Mouse (Mus musculus) mature B cell (primary cell): Measurements from ENCODE around the gene Glce.

Source experiments
- in situ Hi-C: fragments of 300-500 bp; cut with MboI; formaldehyde crosslinking; loops from 2 replicates; pipeline ENCODE4 v1.14.3; 2019

The Glce gene

GRCm38 (mm10) chr9:62028072-62028471, 94.4 kb downstream of the Glce start:
- in situ Hi-C loops: loop anchor here (25.0 kb wide), 1 partner anchor 209 kb away; no protein-coding TSS in a partner anchor

GRCm38 (mm10) chr9:62026600-62026999, 95.9 kb downstream of the Glce start, which contains the start of gene Paqr5:
Gene Paqr5 (minus strand): TSS chr9:62026856.
- in situ Hi-C loops: loop anchor here (25.0 kb wide), 1 partner anchor 211 kb away; no protein-coding TSS in a partner anchor

- in situ Hi-C loops: loop anchor here (25.0 kb wide), 1 partner anchor 212 kb away; no protein-coding TSS in a partner anchor
Measured at GRCm38 (mm10) chr9:62025056-62025455, 97.4 kb downstream of the Glce start.

- in situ Hi-C loops: no loop called here
Measured at GRCm38 (mm10) chr9:62023879-62024278, 98.6 kb downstream of the Glce start.

- in situ Hi-C loops: no loop called here
Measured at GRCm38 (mm10) chr9:62022961-62023680, 99.3 kb downstream of the Glce start.

GRCm38 (mm10) chr9:62021583-62022120, 100.8 kb downstream of the Glce start:
- in situ Hi-C loops: no loop called here

GRCm38 (mm10) chr9:62020259-62020658, 102.2 kb downstream of the Glce start:
- in situ Hi-C loops: no loop called here

- in situ Hi-C loops: no loop called here
Measured at GRCm38 (mm10) chr9:62018229-62019093, 104.0 kb downstream of the Glce start.

- in situ Hi-C loops: no loop called here
Measured at GRCm38 (mm10) chr9:62017329-62017728, 105.1 kb downstream of the Glce start.

- in situ Hi-C loops: no loop called here
Measured at GRCm38 (mm10) chr9:62015504-62015903, 107.0 kb downstream of the Glce start.

- in situ Hi-C loops: no loop called here
Measured at GRCm38 (mm10) chr9:62013316-62014097, 108.9 kb downstream of the Glce start.

- in situ Hi-C loops: no loop called here
Measured at GRCm38 (mm10) chr9:62008360-62008759, 114.1 kb downstream of the Glce start.
